Mouse (Mus musculus) neural tube, embryonic 11.5 days (tissue): ENCODE measurements around the gene Cldn11. TPM values are rescaled to one million over a fixed set of nuclear protein-coding genes. Genes with fewer than 3 reads are reported as not detected.
A peak's percentile ranks its signal among the peaks of the same experiment; 100 is the strongest.

Experiments used
- ATAC-seq: fragments of 200-750 bp; cut with Nextera tagmentation; 2 replicates; pipeline ENCODE4 v1.8.0; 2017; ENCODE audit warnings: moderate number of reproducible peaks, mild to moderate bottlenecking, moderate TSS enrichment, moderate library complexity; ENCODE audit not compliant: insufficient read depth, low FRiP score, low TSS enrichment
- DNase-seq: peaks from one replicate; pipeline ENCODE4 v3.0.0-alpha.2; 2015; ENCODE audit warnings: low spot score
- H3K27ac ChIP-seq: fragments of 300-500 bp; sonication (generic); 2 replicates; pipeline ENCODE4 v1.5.1; 2014; ENCODE audit warnings: low read depth, mild to moderate bottlenecking, low read length
- H3K27me3 ChIP-seq: fragments of 300-500 bp; sonication (generic); 2 replicates; pipeline ENCODE4 v1.6.1; 2014; ENCODE audit warnings: mild to moderate bottlenecking, low read length, mixed read lengths; ENCODE audit not compliant: control insufficient read depth, insufficient read depth
- H3K36me3 ChIP-seq: fragments of 300-500 bp; sonication (generic); 2 replicates; pipeline ENCODE4 v1.6.1; 2014; ENCODE audit warnings: mild to moderate bottlenecking, low read length, moderate library complexity, mixed read lengths; ENCODE audit not compliant: control insufficient read depth, insufficient read depth
- H3K4me1 ChIP-seq: fragments of 300-500 bp; sonication (generic); 2 replicates; pipeline ENCODE4 v1.6.1; 2014; ENCODE audit warnings: low read length, mixed read lengths; ENCODE audit not compliant: control insufficient read depth, insufficient read depth
- H3K4me2 ChIP-seq: fragments of 300-500 bp; sonication (generic); 2 replicates; pipeline ENCODE4 v1.6.1; 2014; ENCODE audit warnings: low read depth, mild to moderate bottlenecking, moderate library complexity
- H3K4me3 ChIP-seq: fragments of 300-500 bp; sonication (generic); 2 replicates; pipeline ENCODE4 v1.5.1; 2014; ENCODE audit warnings: low read depth, low read length
- H3K9ac ChIP-seq: fragments of 300-500 bp; sonication (generic); 2 replicates; pipeline ENCODE4 v1.6.1; 2014; ENCODE audit warnings: mild to moderate bottlenecking, low read length
- H3K9me3 ChIP-seq: fragments of 300-500 bp; sonication (generic); 2 replicates; pipeline ENCODE4 v1.6.1; 2016; ENCODE audit warnings: low read length; ENCODE audit not compliant: control insufficient read depth
- WGBS: fragments of 180-500 bp; shearing (Covaris S2); extraction: QIAGEN DNeasy Blood & Tissue Kit; methylation state at CpG from one replicate; pipeline ENCODE4 v1.1.7; 2014; 5-methylcytosine and 5-hydroxymethylcytosine counted together
- polyA plus RNA-seq: library from polyadenylated mRNA; unstranded; fragments of >200 nt; fragmentation: Nextera tagmentation; extraction: Ambion mirVana; gene quantifications from 2 replicates; pipeline ENCODE4 v1.2.1, GENCODE M21; 2014

Gene Cldn11
- polyA plus RNA-seq, 1 experiment from 2014 or later: 19.0 TPM

GRCm38 (mm10) chr3:31166365-31166871, 16.7 kb downstream of the Cldn11 start:
- Histone ChIP-seq H3K27me3 (no peaks in the 10 kb centered on the region), H3K27ac (no peak overlapping the region), H3K4me1 (no peaks in the 10 kb centered on the region), H3K9me3 (no peaks in the 10 kb centered on the region), H3K9ac (no peak overlapping the region), H3K4me2 (no peak overlapping the region), H3K36me3 (no peaks in the 10 kb centered on the region), H3K4me3 (no peak overlapping the region)
- 63% methylated on average over 12 of the region's 12 CpGs for WGBS
- DNase-seq (no peak), ATAC-seq (no peak; the same call in 1 of the 2 replicates)

- WGBS: 91% methylated on average over 7 of the region's 7 CpGs
- H3K27me3 ChIP-seq: no peaks in the 10 kb centered on the region
- H3K4me1 ChIP-seq: no peaks in the 10 kb centered on the region
- H3K4me3 ChIP-seq: no peak overlapping the region
- 0 out of 2 replicates have a peak, but pooled peaks cover 3% of the 10 kb centered on the region for H3K9me3 ChIP-seq
- no peak overlapping the region for H3K9ac ChIP-seq
- no peak overlapping the region for H3K27ac ChIP-seq
- ATAC-seq (no peak), DNase-seq (no peak)
- H3K36me3 ChIP-seq: no peaks in the 10 kb centered on the region
- no peak overlapping the region for H3K4me2 ChIP-seq
Observed at GRCm38 (mm10) chr3:31190342-31190741, 40.6 kb downstream of the Cldn11 start.

GRCm38 (mm10) chr3:31191402-31191801, 41.7 kb downstream of the Cldn11 start:
- H3K9ac ChIP-seq: no peak overlapping the region
- ATAC-seq (no peak), DNase-seq (no peak)
- WGBS: 52% methylated on average over 10 of the region's 10 CpGs
- H3K27ac ChIP-seq: no peak overlapping the region
- H3K4me3 ChIP-seq: no peak overlapping the region
- no peaks in the 10 kb centered on the region for H3K27me3 ChIP-seq
- H3K4me1 ChIP-seq: no peaks in the 10 kb centered on the region
- H3K4me2 ChIP-seq: no peak overlapping the region
- 0 out of 2 replicates have a peak, but pooled peaks cover 3% of the 10 kb centered on the region for H3K9me3 ChIP-seq
- H3K36me3 ChIP-seq: no peaks in the 10 kb centered on the region

GRCm38 (mm10) chr3:31199162-31199877, 49.6 kb downstream of the Cldn11 start:
- H3K36me3 ChIP-seq: no peaks in the 10 kb centered on the region
- no peaks in the 10 kb centered on the region for H3K9me3 ChIP-seq
- no peaks in the 10 kb centered on the region for H3K27me3 ChIP-seq
- H3K4me2 ChIP-seq: no peak overlapping the region
- H3K4me1 ChIP-seq: no peaks in the 10 kb centered on the region
- no peak overlapping the region for H3K27ac ChIP-seq
- no peak overlapping the region for H3K9ac ChIP-seq
- no peak for ATAC-seq
- no peak for DNase-seq
- 78% methylated on average over 17 of the region's 17 CpGs for WGBS
- H3K4me3 ChIP-seq: no peak overlapping the region

- Histone ChIP-seq H3K4me1 (no peaks in the 10 kb centered on the region), H3K9ac (no peak overlapping the region), H3K9me3 (no peaks in the 10 kb centered on the region), H3K4me3 (no peak overlapping the region), H3K27me3 (no peaks in the 10 kb centered on the region), H3K4me2 (no peak overlapping the region), H3K27ac (no peak overlapping the region), H3K36me3 (no peaks in the 10 kb centered on the region)
- WGBS: 93% methylated on average over 11 of the region's 11 CpGs
- no peak for DNase-seq
- no peak for ATAC-seq
Observed at GRCm38 (mm10) chr3:31203947-31204346, 54.2 kb downstream of the Cldn11 start.

GRCm38 (mm10) chr3:31205167-31205566, 55.4 kb downstream of the Cldn11 start:
- Histone ChIP-seq H3K4me1 (no peaks in the 10 kb centered on the region), H3K9me3 (no peaks in the 10 kb centered on the region), H3K4me2 (no peak overlapping the region), H3K36me3 (no peaks in the 10 kb centered on the region), H3K9ac (no peak overlapping the region), H3K27me3 (no peaks in the 10 kb centered on the region), H3K27ac (no peak overlapping the region), H3K4me3 (no peak overlapping the region)
- no peak for DNase-seq
- no peak for ATAC-seq
- WGBS: 83% methylated on average over 3 of the region's 3 CpGs

- Histone ChIP-seq H3K27me3 (no peaks in the 10 kb centered on the region), H3K9ac (no peak overlapping the region), H3K27ac (no peak overlapping the region), H3K4me2 (no peak overlapping the region), H3K36me3 (no peaks in the 10 kb centered on the region), H3K4me1 (no peaks in the 10 kb centered on the region), H3K9me3 (no peaks in the 10 kb centered on the region), H3K4me3 (no peak overlapping the region)
- 70% methylated on average over 4 of the region's 4 CpGs for WGBS
- ATAC-seq (no peak), DNase-seq (no peak)
Observed at GRCm38 (mm10) chr3:31208046-31208445, 58.3 kb downstream of the Cldn11 start.

- Histone ChIP-seq H3K9me3 (no peaks in the 10 kb centered on the region), H3K27me3 (no peaks in the 10 kb centered on the region), H3K9ac (peak overlapping the region; percentile 23; the same call in 1 of the 2 replicates), H3K27ac (no peak overlapping the region), H3K4me3 (no peak overlapping the region), H3K4me1 (peaks cover under 1% of the 10 kb centered on the region; the same call in 1 of the 2 replicates), H3K36me3 (no peaks in the 10 kb centered on the region), H3K4me2 (no peak overlapping the region)
- ATAC-seq: no peak
- 20% methylated on average over 6 of the region's 6 CpGs for WGBS
- DNase-seq: no peak
Observed at GRCm38 (mm10) chr3:31208458-31208994, 58.8 kb downstream of the Cldn11 start.

GRCm38 (mm10) chr3:31209001-31209400, 59.3 kb downstream of the Cldn11 start:
- Histone ChIP-seq H3K9ac (peak overlapping the region; percentile 23; the same call in 1 of the 2 replicates), H3K4me2 (peak overlapping the region; percentile 29), H3K27me3 (no peaks in the 10 kb centered on the region), H3K4me1 (peaks cover 5% of the 10 kb centered on the region; the same call in 1 of the 2 replicates), H3K36me3 (no peaks in the 10 kb centered on the region), H3K27ac (no peak overlapping the region), H3K4me3 (no peak overlapping the region), H3K9me3 (no peaks in the 10 kb centered on the region)
- ATAC-seq: peak; percentile 48
- 7% methylated on average over 19 of the region's 19 CpGs for WGBS
- peak; percentile 32 for DNase-seq
